Mouse (Mus musculus) kidney, postnatal 36 days (tissue): ENCODE results near the gene Orc3.
"Not testable (repeated sequence)": the region's sequence is repeated elsewhere in the genome, so short reads cannot be mapped to it uniquely, and the experiment has no call there.

Experiments
- DNase-seq, 2 experiments: peaks; one replicate each; pipeline ENCODE4 v3.0.0; 2021 to 2022; ENCODE audit warnings: mixed read lengths in 2 of 2

Orc3 gene

GRCm38 (mm10) chr4:34581990-34582389 lies 32.8 kb downstream of the Orc3 start:
- DNase-seq: no peak

DNA sequence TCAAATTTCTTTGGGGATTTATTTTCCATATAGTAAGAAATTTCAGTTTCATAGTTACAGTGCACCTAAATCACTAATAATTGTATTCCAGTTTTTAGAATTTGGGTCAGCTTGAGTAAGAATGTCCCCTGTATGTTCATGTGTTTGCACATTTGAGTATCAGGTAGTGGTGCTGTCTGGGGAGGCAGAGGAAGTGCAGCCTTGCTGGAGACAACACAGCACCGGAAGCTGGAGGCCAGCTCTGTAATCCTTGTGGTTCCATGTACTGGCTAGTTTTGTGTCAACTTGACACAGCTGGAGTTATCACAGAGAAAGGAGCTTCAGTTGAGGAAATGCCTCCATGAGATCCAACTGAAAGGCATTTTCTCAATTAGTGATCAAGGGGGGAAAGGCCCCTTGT lies 33.3 kb downstream of the Orc3 start:
- DNase-seq: not testable (repeated sequence)

DNA sequence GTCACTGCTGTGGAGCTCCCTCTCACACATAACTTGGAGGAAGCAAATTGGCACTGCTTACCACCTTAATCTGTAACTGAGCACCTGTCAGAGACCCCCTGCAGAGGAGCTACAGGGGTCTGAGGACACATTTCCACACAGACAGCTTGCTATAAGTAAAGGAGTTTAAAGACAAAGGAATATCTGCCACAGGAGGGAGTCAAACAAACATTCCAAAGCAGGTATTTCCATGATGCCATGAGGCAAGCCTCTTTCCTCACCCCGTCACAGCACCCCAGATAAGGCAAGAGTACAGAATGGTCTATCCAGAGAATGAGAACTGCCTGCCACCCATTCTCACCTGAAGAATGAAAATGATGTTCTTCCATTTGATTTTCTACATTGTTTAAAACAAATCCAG lies 35.5 kb downstream of the Orc3 start:
- DNase-seq: no peak

- no peak for DNase-seq
These were observed 37.7 kb downstream of the Orc3 start for GRCm38 (mm10) chr4:34577028-34577427.

GRCm38 (mm10) chr4:34572876-34573275 lies 41.9 kb downstream of the Orc3 start:
- DNase-seq: no peak

GRCm38 (mm10) chr4:34566226-34566625 lies 48.5 kb downstream of the Orc3 start:
- DNase-seq: peak in 1 of 2 experiments; percentile 50

DNA sequence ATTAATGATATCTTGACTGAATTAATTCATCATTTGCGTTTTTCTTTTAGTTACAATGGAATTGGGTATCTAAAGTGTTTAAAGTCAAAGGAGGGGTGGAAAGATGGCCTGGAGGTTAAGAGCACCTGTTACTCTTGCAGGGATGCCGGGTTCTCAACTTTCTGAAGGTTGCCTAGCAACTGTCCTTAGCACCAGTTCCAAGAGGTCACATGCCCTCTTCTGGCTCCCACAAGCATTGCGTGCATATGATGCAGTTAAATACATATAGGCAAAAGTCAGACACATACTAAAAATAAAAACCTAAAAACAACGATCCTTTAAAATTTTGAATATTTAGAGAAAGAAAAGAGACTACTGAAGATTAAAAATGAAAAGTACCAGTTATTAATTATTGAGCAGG lies 53.8 kb downstream of the Orc3 start:
- DNase-seq: peak; percentile 56 to 60

- no peak for DNase-seq
These were observed 58.6 kb downstream of the Orc3 start for GRCm38 (mm10) chr4:34556183-34556582.

GRCm38 (mm10) chr4:34555604-34556003 lies 59.1 kb downstream of the Orc3 start:
- DNase-seq: no peak

DNA sequence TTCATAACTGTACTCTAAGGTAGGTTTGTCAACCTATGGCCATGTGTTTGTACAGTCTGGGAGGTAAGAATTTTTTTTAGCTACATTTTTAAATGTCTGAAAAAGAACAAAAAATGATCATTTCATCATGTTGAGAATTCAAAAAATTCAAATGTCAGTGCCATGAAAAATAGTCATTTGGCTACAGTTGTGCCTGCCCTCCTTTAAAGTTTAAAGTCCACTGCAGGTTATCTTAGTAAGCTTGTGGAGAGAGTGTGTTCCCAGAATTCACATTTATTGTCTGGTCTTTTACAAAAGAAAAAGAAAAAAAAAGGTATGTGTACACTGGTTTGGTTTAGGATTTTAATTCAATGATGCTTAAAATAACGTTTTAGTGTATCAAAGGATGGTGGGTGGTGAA lies 60.1 kb downstream of the Orc3 start:
- no peak for DNase-seq

DNA sequence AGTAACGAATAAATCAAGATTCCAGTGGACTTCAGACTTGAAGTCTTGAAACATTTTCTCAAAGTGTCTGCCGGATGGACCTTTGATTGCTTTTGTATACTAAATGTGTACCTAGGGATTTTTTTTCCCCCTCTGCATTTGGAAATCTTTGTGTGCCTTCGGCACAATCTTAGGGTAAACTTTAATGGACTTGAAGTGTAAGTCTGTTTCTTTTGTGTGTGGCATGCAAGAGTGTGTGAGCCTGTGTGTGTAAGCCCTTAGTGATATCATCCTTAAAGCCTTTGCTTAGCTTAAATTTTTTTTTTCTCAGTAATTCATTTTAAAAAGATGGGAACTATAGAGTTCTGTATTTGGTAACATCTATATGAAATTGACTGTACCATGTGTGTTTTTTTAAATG lies 62.8 kb downstream of the Orc3 start:
- DNase-seq: peak in 1 of 2 experiments; percentile 26

DNA sequence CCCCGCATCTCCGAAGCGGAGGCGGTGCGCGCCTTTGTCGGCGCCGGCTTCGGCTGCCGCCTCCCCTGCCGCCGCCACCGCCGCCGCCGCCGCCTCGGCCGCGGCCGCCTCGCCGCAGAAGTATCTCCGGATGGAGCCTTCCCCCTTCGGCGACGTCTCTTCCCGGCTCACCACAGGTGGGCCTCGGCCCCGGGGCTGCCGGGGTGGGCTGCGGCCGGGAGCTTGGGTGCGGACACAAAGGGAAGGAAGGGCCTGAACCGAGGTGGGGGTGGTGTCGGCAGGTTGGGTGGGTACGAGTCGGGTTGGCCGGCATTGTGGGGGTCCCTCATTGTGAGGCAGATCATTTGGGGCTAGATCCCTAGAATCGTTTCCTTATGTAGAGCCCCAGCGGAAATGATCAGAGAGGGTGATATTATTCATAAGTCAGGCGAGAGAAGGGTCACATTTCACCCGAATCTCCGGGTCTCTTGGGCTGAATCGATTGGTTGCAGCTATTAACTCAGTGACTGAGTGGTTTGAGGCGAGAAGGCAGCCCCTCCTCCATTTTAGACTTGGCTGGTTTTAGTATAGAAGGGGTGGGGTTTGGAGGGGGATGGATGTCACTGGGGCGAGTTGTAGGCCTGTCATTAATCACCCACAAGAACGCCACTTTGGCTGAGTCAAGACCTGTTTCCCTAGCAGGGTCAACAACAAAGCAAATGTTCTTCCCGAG lies 63.5 kb downstream of the Orc3 start:
- DNase-seq: peak; percentile 65 to 77

DNA sequence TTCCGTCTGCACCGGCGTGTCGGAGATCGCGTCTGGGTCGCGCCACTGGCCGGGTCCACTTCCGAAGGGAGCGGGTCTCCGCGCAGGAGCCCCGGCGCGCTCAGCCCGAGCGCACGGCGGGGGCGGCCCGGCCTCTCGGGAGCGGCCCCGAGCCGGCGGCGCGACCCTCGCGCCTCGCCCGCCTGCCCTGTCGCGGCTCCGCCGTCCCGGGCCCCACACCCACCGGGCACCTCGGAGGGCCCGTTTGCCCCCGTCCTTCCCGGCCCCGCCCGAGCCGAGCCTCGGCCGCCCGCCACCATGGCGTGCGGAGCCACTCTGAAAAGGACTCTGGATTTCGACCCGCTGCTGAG lies 64.0 kb downstream of the Orc3 start, which contains the start of gene Akirin2:
Gene Akirin2 (plus strand): TSS at position 190 of the 350 bp plus-strand sequence.
- no peak for DNase-seq

DNA sequence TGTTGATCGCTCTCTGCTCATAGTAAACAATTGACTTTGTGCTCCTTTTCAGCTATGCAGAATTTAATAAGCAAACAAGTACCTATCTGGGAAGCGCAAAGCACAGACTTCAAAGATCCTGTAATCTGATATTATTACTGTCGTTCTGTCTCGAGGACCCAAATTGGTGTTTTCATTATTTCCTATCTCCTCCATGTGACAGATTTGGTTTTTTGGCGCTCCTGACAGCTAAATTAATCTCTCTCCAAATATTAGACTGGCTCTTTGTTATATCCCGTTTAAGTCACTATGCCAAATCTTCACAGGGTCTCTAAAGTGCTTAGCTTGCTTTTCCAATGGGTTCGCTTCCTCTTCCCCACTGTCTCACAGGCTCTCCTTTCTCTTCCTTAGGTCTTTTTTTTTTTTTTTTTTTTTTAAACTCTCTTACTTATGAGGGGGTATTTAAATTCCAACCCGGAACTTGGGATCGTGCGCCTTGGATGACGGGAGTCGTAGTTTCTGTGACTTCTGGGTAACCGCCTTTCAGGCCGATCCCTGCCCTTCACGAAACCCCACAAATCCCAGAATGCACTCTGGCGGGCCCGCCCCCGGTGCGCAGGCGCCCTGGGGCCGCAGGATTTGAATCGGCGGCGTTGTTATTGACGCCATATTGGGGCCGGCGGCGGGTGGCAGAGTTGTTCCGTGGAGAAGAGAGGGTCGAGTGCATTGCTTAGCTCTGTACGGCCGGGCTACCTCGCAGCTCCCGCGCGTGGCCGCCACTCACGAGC lies 64.6 kb downstream of the Orc3 start:
- peak; percentile 97 for DNase-seq

DNA sequence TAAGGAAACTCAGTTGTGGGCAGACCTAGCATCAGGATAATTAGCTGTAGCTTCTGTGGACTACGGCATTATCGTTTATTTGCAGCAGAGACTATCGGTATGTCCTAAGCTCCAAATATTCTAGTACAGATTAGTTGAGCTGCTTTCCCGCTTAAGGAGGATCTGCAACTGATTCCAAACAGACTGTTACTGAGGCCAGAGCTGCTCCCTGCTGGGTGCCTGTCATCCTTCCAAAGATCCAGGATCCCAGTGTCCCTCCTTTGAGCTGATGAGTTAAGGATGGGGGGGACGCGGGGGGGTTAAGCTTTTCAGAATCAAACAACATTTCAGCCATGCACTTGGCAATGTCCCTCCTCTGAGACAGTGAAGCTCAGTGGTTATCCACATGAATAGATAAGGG lies 84.8 kb downstream of the Orc3 start:
- DNase-seq: no peak

DNA sequence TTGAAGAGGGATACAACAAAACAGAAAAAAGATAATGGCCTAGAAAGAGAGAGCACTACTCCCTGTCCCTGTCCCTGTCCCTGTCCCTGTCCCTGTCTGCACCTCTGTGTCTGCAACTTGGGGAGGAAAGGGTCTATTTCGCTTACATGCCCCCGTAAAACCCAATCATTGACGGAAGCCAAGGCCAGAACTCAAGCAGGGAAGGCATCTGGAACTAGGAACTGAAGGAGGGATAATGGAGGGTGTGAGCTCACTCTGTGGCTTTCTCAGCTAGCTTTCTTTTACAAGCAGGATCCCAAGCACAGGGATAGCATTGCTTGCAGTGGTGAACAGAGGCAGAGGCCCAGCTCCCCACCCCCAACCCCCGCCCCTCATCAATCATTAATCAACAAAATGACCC lies 85.4 kb downstream of the Orc3 start:
- no peak for DNase-seq

DNA sequence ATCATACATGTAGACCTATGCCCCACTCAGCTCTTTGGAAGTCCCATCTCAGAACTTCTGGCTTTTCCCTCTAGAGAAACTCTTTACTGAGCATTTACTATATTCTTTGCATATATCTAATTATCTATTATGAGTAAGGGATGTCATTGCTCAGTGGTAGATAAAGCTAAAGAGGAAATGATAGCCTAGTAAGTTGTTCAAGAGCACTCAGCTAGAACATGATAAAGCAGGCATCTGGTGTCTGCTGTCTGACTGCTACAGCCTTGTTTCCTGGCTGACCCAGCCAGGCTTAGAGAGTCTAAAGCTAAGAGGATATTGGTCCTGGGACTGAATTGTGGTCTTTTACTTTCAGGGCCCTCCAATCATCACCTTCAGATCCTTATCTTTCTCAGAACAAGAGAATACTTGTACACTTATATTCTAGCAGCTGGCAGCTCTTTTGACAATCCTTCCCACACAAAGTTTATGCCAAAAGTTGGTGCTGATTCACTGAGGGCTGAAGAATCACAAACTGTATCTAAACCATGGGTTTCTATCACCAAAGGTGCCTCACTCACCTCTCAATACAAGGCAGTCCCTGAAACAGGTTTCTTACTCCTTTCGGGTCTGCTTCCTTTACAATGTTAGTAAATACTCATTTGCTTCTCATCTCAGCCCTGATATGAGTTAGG lies 86.2 kb downstream of the Orc3 start:
- no peak for DNase-seq

DNA sequence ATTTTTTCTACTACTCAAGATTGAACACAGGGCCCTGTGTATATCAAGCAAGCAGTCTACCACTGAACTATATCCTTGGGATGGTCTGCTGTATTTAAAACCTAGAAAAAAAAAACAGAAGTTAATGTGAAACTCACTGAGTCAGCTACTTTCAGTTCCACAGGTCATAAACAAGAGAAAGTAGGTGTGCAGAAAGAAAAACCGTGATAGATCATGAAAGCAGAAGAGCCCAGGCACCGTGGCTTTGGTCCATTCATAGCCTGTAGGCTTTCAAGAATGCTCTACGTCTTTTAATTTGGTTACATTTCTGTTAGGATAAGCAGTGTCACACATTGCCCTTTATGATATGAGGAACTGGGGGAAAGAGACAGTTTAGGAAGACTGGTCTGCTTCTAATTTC lies 88.0 kb downstream of the Orc3 start:
- no peak for DNase-seq

GRCm38 (mm10) chr4:34523586-34523985 lies 91.2 kb downstream of the Orc3 start:
- DNase-seq: no peak

- DNase-seq: no peak
These were observed 91.9 kb downstream of the Orc3 start for GRCm38 (mm10) chr4:34522846-34523245.
